Mouse (Mus musculus) midbrain, embryonic 10.5 days (tissue): ENCODE data around the gene Abcc6. TPM values are rescaled to one million over a fixed set of nuclear protein-coding genes. Genes with fewer than 3 reads are reported as not detected.

Source experiments
- DNase-seq: peaks from one replicate; pipeline ENCODE4 v3.0.0-alpha.2; 2017; ENCODE audit warnings: low spot score
- H3K27ac ChIP-seq: fragments of 300-500 bp; sonication (generic); replicated peaks from 2 replicates; pipeline ENCODE4 v1.5.1; 2016; ENCODE audit warnings: mild to moderate bottlenecking
- H3K27me3 ChIP-seq: fragments of 300-500 bp; sonication (generic); 2 replicates; pipeline ENCODE4 v1.6.1; 2016; ENCODE audit warnings: low read depth, mild to moderate bottlenecking; ENCODE audit not compliant: poor library complexity, severe bottlenecking
- H3K36me3 ChIP-seq: fragments of 300-500 bp; sonication (generic); 2 replicates; pipeline ENCODE4 v1.6.1; 2016; ENCODE audit warnings: mild to moderate bottlenecking, moderate library complexity
- H3K4me1 ChIP-seq: fragments of 300-500 bp; sonication (generic); 2 replicates; pipeline ENCODE4 v1.6.1; 2016
- H3K4me3 ChIP-seq: fragments of 300-500 bp; sonication (generic); 2 replicates; pipeline ENCODE4 v1.5.1; 2016; ENCODE audit warnings: mild to moderate bottlenecking, moderate library complexity
- H3K9me3 ChIP-seq: fragments of 300-500 bp; sonication (generic); replicated peaks from 2 replicates; pipeline ENCODE4 v1.6.1; 2016; ENCODE audit warnings: mild to moderate bottlenecking
- WGBS: fragments of 180-500 bp; shearing (Covaris S2); methylation state at CpG from one replicate; pipeline ENCODE4 v1.1.7; 2016; 5-methylcytosine and 5-hydroxymethylcytosine counted together
- polyA plus RNA-seq: library from polyadenylated mRNA; unstranded; fragments of >200 nt; fragmentation: Nextera tagmentation; extraction: Ambion mirVana; gene quantifications from 2 replicates; pipeline ENCODE4 v1.2.1, GENCODE M21; 2016

Abcc6 gene
- polyA plus RNA-seq, 1 experiment from 2014 or later, result 0.17 TPM

DNA sequence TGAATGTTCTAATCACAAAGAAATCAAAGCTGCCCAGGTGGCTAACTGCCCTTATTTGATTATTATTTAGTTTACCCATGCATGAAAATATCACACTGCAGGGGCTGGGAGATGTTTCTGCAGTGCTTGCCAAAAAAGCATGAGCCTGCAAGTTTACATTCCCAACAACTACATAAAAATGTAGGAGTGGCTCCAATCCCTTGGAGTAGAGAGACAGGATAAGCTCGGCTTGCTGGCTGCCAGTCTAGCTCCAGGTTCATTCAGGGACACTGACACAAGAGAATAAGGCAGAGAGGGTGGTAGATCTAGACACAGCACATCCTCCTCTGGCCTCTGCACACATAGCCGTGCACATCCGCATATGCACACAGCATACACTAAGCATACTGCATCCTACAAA lies 10.5 kb downstream of the Abcc6 start:
- DNase-seq, result no peak
- Histone ChIP-seq H3K27ac (no peak overlapping the region), H3K27me3 (no peaks in the 10 kb centered on the region), H3K9me3 (no peaks in the 10 kb centered on the region), H3K4me3 (no peak overlapping the region), H3K36me3 (no peaks in the 10 kb centered on the region), H3K4me1 (peaks cover 8% of the 10 kb centered on the region)
- 77% methylated on average over 3 of the region's 3 CpGs for WGBS

DNA sequence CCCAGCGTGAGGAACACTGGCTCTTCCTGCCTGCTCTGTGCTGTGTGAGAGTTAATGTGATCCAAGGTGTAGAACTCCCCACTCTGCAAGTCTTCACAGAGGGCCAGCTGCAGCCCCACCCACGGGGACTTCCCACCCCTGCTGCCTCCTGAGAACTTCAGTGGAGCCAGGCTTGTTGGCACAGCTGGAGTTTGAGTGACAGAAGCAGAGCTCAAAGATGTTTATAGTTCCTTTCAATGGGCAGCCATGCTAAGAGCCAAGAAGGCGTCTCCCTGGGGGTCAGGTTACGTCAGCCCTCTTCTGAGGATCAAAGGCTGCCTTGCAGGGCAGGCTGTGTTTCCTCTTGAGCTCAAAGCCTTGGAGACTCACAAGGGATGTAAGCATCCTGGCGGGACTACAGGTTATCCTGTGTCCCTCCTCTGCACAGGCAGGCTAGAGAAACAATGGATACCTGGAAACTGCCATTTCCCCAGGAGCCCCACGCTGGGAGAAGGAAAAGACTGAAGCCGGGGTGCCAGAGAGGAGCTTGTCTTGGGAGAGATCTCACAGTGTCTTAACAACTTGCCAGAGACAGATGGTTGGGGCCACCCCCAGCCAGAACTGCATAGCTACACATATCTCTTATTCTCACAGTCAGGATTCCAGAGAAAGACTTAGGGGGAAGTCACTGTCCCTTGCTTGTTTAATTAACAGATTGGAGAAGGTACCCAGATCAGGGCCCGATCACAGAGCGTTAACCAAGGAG lies 16.7 kb downstream of the Abcc6 start:
- WGBS, result 16% methylated on average over 9 of the region's 9 CpGs
- H3K4me1 ChIP-seq, result peaks cover 22% of the 10 kb centered on the region
- H3K9me3 ChIP-seq, result no peaks in the 10 kb centered on the region
- peak overlapping the region; percentile 73 for H3K27ac ChIP-seq
- H3K4me3 ChIP-seq, result peak overlapping the region; percentile 9
- H3K27me3 ChIP-seq, result no peaks in the 10 kb centered on the region
- DNase-seq, result peak; percentile 60
- H3K36me3 ChIP-seq, result no peaks in the 10 kb centered on the region

DNA sequence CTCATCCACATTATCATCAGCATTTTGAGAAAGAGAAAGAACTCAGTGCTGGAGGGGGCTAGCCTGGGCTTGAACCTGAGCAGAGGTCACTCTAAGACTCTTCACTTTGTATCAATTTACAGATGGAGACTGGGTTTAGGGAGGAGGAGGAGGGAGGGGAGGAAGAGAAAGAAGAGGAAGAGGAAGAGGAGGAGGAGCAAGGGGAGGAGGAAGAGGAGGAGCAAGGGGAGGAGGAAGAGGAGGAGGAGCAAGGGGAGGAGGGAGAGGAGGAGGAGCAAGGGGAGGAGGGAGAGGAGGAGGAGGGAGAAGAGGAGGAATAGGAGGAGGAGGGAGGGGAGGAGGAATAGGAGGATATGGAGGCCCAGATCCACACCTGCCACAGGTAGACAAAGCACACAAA lies 18.0 kb downstream of the Abcc6 start:
- Histone ChIP-seq H3K36me3 (no peaks in the 10 kb centered on the region), H3K27me3 (no peaks in the 10 kb centered on the region), H3K9me3 (no peaks in the 10 kb centered on the region), H3K27ac (no peak overlapping the region), H3K4me3 (no peak overlapping the region), H3K4me1 (peaks cover 22% of the 10 kb centered on the region)
- DNase-seq, result no peak

- H3K36me3 ChIP-seq, result no peaks in the 10 kb centered on the region
- H3K27me3 ChIP-seq, result no peaks in the 10 kb centered on the region; the same call in 1 of the 2 replicates
- DNase-seq, result peak; percentile 63
- H3K9me3 ChIP-seq, result no peaks in the 10 kb centered on the region
- no peak overlapping the region for H3K27ac ChIP-seq
- H3K4me3 ChIP-seq, result no peak overlapping the region
- peaks cover 22% of the 10 kb centered on the region for H3K4me1 ChIP-seq
- 29% methylated on average over 5 of the region's 5 CpGs for WGBS
Observed at GRCm38 (mm10) chr7:46009578-46009977, 20.5 kb downstream of the Abcc6 start.

GRCm38 (mm10) chr7:46002748-46003147 lies 27.4 kb downstream of the Abcc6 start:
- Histone ChIP-seq H3K27ac (no peak overlapping the region), H3K4me1 (no peaks in the 10 kb centered on the region), H3K4me3 (no peak overlapping the region), H3K36me3 (no peaks in the 10 kb centered on the region), H3K9me3 (no peaks in the 10 kb centered on the region), H3K27me3 (no peaks in the 10 kb centered on the region; the same call in 1 of the 2 replicates)
- WGBS, result 62% methylated on average over 4 of the region's 4 CpGs
- DNase-seq, result no peak

- Histone ChIP-seq H3K27ac (no peak overlapping the region), H3K4me1 (no peaks in the 10 kb centered on the region), H3K36me3 (no peaks in the 10 kb centered on the region), H3K4me3 (no peak overlapping the region), H3K27me3 (no peaks in the 10 kb centered on the region; the same call in 1 of the 2 replicates), H3K9me3 (no peaks in the 10 kb centered on the region)
- no peak for DNase-seq
- 89% methylated on average over 4 of the region's 4 CpGs for WGBS
Observed at GRCm38 (mm10) chr7:46000577-46000976, 29.5 kb downstream of the Abcc6 start.

DNA sequence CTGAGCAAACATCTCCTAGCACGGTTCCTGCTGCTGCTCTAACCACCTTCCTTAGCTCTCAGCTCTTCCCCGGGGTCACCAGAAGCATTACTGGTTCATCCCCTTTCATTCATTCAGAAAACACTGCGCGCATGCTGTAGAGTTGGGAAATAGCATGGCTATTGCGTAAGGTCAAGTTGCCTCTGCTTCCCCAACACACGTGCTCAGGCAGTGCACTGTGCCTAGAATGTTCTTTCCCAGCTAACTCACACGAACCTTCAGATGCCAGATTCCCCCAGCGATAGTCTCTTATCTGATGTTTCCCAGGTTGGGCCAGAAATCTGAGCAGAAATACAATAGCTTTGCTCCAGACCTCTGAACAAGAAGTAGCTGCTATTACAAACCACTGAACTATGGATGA lies 37.6 kb downstream of the Abcc6 start:
- no peak overlapping the region for H3K4me3 ChIP-seq
- H3K4me1 ChIP-seq, result no peaks in the 10 kb centered on the region
- H3K27me3 ChIP-seq, result no peaks in the 10 kb centered on the region
- 88% methylated on average over 8 of the region's 8 CpGs for WGBS
- H3K27ac ChIP-seq, result no peak overlapping the region
- H3K9me3 ChIP-seq, result no peaks in the 10 kb centered on the region
- no peak for DNase-seq
- H3K36me3 ChIP-seq, result no peaks in the 10 kb centered on the region

- Histone ChIP-seq H3K27ac (no peak overlapping the region), H3K27me3 (no peaks in the 10 kb centered on the region), H3K4me1 (no peaks in the 10 kb centered on the region), H3K9me3 (no peaks in the 10 kb centered on the region), H3K4me3 (no peak overlapping the region), H3K36me3 (no peaks in the 10 kb centered on the region)
- WGBS, result 94% methylated on average over 1 of the region's 1 CpGs
- DNase-seq, result no peak
Observed at GRCm38 (mm10) chr7:45988344-45988743, 41.8 kb downstream of the Abcc6 start.

DNA sequence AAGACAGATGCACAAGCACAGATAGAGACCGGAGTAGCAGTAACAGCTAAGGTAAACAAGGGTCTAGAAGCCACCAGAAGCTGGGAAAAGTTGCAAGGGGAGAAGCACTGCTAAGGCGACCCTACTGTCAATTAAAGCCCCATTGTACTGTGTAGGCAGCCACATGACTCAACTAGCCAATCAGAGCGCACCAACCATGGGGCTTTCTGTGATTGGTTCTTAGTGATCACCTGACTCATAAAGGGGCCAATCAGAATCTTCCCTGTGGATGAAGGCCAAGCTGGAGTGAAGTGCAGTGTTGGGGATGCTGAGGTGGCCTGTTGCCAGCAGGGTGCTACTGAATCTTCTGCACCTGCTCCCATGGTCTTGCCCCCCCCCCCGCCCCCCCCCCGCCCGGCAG lies 43.2 kb downstream of the Abcc6 start:
- Histone ChIP-seq H3K27ac (no peak overlapping the region), H3K36me3 (no peaks in the 10 kb centered on the region), H3K4me3 (no peak overlapping the region), H3K9me3 (no peaks in the 10 kb centered on the region), H3K4me1 (no peaks in the 10 kb centered on the region), H3K27me3 (no peaks in the 10 kb centered on the region)
- no peak for DNase-seq
- WGBS, result 67% methylated on average over 6 of the region's 6 CpGs

DNA sequence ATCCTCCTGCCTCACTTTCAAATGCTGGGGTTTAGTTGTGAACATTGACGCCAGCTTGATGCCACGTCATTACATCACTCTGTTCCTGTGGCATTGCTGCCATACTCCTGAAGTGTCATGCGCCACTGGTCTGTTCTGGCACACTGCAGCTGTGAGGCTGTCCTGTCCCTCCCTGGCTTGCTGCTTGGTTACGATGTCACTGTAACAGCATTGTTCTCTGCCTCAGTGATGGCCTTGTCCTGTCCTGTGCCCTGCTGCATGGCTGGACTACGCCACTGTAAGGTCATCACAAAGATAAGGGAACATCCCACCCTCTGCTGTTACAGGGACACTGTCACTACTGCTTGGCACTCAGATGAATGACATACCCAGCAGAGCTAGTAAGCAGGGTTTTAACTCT lies 48.5 kb downstream of the Abcc6 start:
- WGBS, result 90% methylated on average over 5 of the region's 5 CpGs
- Histone ChIP-seq H3K27ac (no peak overlapping the region), H3K27me3 (no peaks in the 10 kb centered on the region), H3K9me3 (no peaks in the 10 kb centered on the region), H3K4me3 (no peak overlapping the region), H3K4me1 (no peaks in the 10 kb centered on the region), H3K36me3 (no peaks in the 10 kb centered on the region)
- no peak for DNase-seq

DNA sequence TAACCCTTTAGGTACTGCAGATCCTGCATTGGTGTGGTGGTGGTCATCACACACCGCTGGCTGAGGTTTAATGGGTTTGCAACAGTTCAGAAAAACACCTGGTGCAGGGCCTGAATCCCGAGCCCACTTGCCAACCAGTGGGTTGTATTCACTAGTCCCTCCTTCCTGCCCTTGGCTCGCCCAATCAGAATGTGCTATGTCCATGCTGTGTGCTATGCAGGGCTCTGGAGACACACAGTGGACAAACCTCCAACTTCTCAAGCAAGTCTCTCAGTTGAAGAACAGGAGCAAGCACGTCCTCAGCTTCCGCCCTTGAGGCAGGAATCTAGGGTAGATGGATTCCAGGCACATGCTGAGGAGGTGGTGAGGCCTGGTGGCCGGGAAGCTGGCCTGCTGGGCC lies 55.6 kb downstream of the Abcc6 start:
- Histone ChIP-seq H3K36me3 (no peaks in the 10 kb centered on the region), H3K27ac (no peak overlapping the region), H3K4me1 (no peaks in the 10 kb centered on the region), H3K27me3 (no peaks in the 10 kb centered on the region), H3K4me3 (no peak overlapping the region), H3K9me3 (no peaks in the 10 kb centered on the region)
- DNase-seq, result no peak
- WGBS, result 74% methylated on average over 6 of the region's 6 CpGs

DNA sequence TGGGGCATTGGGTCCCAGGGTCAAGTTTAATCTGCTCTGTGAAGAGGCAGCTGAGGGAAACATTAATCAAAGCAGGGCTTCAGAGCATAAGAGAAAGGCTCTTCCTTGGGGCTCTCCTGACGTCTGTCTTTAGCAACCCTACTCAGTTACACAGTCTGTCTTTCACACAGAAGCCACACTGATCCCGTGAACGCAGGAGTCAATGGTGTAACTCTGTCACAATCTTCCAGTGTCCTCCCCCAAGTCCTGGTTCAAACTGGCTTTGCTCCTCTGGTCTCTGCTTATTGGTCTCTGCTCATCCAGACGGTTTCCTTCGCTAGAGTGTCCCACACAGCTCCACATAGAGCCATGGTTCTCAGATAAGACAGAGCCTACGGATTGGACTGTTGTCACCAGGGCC lies 56.0 kb downstream of the Abcc6 start:
- Histone ChIP-seq H3K4me1 (no peaks in the 10 kb centered on the region), H3K4me3 (no peak overlapping the region), H3K36me3 (no peaks in the 10 kb centered on the region), H3K9me3 (no peaks in the 10 kb centered on the region), H3K27me3 (no peaks in the 10 kb centered on the region), H3K27ac (no peak overlapping the region)
- no peak for DNase-seq
- 75% methylated on average over 6 of the region's 6 CpGs for WGBS

- Histone ChIP-seq H3K27ac (no peak overlapping the region), H3K27me3 (no peaks in the 10 kb centered on the region), H3K4me1 (no peaks in the 10 kb centered on the region), H3K36me3 (no peaks in the 10 kb centered on the region), H3K4me3 (no peak overlapping the region), H3K9me3 (no peaks in the 10 kb centered on the region)
- DNase-seq, result no peak
- WGBS, result 85% methylated on average over 6 of the region's 6 CpGs
Observed at GRCm38 (mm10) chr7:45973271-45973687, 56.8 kb downstream of the Abcc6 start.
